Mouse (Mus musculus): Measurements from ENCODE around the gene Dnajc11.

DNA sequence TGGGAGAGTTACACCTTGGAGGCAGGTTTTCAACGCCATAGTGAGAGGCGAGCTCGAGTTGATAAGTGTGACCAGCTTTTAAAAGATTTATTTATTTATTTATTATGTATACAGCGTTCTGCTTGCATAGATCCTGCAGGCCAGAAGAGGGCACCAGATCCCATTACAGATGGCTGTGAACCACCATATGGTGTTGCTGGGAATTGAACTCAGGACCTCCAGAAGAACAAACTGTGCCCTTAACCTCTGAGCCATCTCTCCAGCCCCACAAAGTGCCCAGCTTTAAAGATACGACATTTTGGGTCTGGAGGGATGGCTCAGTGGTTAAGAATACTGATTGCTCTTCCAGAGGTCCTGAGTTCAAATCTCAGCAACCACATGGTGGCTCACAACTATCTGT is 95.6 kb downstream of the Dnajc11 start:
- TF ChIP-seq POLR2A (IDR thresholded peaks at IDR 0.05; ENCODE audit: insufficient read length, low read depth) (no peak), USF1 (IDR thresholded peaks at IDR 0.05; ENCODE audit: low read depth) (no peak)
